Mouse (Mus musculus) kidney, adult 2 months (tissue): ENCODE results near the gene Spata13. TPM values are rescaled to one million over a fixed set of nuclear protein-coding genes. Genes with fewer than 3 reads are reported as not detected.

Source experiments
- DNase-seq: peaks from one replicate; pipeline ENCODE4 v3.0.0; 2021
- H3K27ac ChIP-seq: fragments of 200-500 bp; 2 replicates; pipeline ENCODE4 v1.5.1; 2012; ENCODE audit warnings: low read depth, low read length, control low read depth, inconsistent platforms; ENCODE audit not compliant: insufficient read depth
- H3K27me3 ChIP-seq: fragments of 200-500 bp; replicated peaks from 2 replicates; pipeline ENCODE4 v1.6.1; 2012; ENCODE audit warnings: mild to moderate bottlenecking, moderate library complexity, low read length, inconsistent platforms; ENCODE audit not compliant: control insufficient read depth, insufficient read depth
- H3K36me3 ChIP-seq: fragments of 200-500 bp; 2 replicates; pipeline ENCODE4 v1.6.1; 2012; ENCODE audit warnings: mild to moderate bottlenecking, moderate library complexity, low read length, inconsistent platforms; ENCODE audit not compliant: control insufficient read depth, insufficient read depth
- H3K4me1 ChIP-seq: fragments of 200-500 bp; 2 replicates; pipeline ENCODE4 v1.6.1; 2011; ENCODE audit warnings: low read length; ENCODE audit not compliant: control insufficient read depth, insufficient read depth
- H3K4me3 ChIP-seq: fragments of 200-500 bp; 2 replicates; pipeline ENCODE4 v1.5.1; 2011; ENCODE audit warnings: mild to moderate bottlenecking, low read depth, low read length, control low read depth; ENCODE audit not compliant: insufficient read depth
- CTCF ChIP-seq: fragments of 200-500 bp; conservative IDR thresholded peaks from 2 replicates; pipeline ENCODE4 v1.5.1; 2011; ENCODE audit warnings: low read depth, mild to moderate bottlenecking, control low read depth, low read length, moderate library complexity, mixed read lengths; ENCODE audit not compliant: insufficient read depth, insufficient read length
- POLR2A ChIP-seq: fragments of 200-500 bp; IDR thresholded peaks from one replicate; pipeline ENCODE4 v1.6.1; 2011; ENCODE audit warnings: low read depth, low read length, control low read depth
- WGBS: fragments of 180-500 bp; shearing (Covaris S2); methylation state at CpG from one replicate; pipeline ENCODE4 v1.1.7; 2018; 5-methylcytosine and 5-hydroxymethylcytosine counted together
- polyA plus RNA-seq: library from polyadenylated mRNA; depleted of rRNA; stranded (reverse); fragments of >200 nt; gene quantifications from 2 replicates; pipeline ENCODE4 v1.2.3, GENCODE M21; 2012

Gene Spata13
- polyA plus RNA-seq, 1 experiment = 24.1 TPM

DNA sequence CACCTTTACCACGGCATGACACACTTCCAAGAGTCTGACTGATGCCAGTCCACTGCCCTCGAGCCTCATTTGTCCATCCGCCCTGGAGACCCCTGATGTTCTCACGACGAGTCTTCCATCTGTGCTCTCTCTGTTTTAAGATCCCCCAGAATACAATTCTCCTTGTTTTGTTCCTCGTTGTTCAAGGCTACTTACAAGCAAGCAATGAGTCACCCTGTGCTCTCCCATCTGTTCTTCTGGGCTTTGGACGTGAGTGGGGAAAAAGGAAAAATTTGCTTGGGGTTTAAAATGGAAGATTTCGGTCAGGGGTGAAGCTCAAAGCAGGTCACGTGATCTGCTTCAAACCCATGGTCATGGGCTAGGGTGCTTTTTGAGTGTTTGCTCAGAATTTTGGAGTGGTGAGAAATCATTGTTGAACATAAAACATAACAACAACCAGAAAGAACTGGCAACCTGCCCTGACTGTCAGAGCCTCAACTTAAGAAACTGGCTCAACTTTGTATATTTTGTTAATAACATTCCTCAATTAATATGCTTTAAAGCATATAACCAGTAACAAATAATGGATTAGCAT lies 3.8 kb upstream of the Spata13 start:
- DNase-seq = no peak
- TF ChIP-seq CTCF (no peak), POLR2A (no peak)
- no peaks in the 10 kb centered on the region for H3K36me3 ChIP-seq
- WGBS = 80% methylated on average over 9 of the region's 9 CpGs
- H3K4me1 ChIP-seq = peaks cover 3% of the 10 kb centered on the region; the same call in 1 of the 2 replicates
- H3K27me3 ChIP-seq = no peaks in the 10 kb centered on the region
- no peak overlapping the region for H3K4me3 ChIP-seq
- no peak overlapping the region for H3K27ac ChIP-seq

DNA sequence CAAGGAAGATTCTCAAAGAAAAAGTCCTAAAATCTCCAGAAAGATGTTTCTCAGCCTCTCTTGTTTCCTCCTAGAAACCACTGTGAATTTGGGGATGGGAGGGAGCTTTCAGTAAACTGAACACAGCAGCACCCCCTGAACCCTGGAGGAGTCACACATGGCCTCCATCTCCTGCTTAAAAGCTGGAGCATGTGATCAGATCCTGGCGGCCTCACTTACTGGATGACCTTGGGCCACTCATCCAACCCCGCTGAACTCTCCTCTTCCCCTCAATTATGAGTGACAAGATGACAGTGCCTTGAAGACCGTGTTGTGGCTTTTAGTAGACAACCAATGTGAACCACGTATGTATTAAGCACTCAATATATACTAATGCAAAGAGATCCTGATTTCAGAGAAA lies 2.8 kb upstream of the Spata13 start:
- no peak for DNase-seq
- TF ChIP-seq CTCF (no peak), POLR2A (no peak)
- no peaks in the 10 kb centered on the region for H3K36me3 ChIP-seq
- no peak overlapping the region for H3K27ac ChIP-seq
- WGBS = 82% methylated on average over 4 of the region's 4 CpGs
- H3K4me3 ChIP-seq = no peak overlapping the region
- peaks cover 3% of the 10 kb centered on the region; the same call in 1 of the 2 replicates for H3K4me1 ChIP-seq
- no peaks in the 10 kb centered on the region for H3K27me3 ChIP-seq

DNA sequence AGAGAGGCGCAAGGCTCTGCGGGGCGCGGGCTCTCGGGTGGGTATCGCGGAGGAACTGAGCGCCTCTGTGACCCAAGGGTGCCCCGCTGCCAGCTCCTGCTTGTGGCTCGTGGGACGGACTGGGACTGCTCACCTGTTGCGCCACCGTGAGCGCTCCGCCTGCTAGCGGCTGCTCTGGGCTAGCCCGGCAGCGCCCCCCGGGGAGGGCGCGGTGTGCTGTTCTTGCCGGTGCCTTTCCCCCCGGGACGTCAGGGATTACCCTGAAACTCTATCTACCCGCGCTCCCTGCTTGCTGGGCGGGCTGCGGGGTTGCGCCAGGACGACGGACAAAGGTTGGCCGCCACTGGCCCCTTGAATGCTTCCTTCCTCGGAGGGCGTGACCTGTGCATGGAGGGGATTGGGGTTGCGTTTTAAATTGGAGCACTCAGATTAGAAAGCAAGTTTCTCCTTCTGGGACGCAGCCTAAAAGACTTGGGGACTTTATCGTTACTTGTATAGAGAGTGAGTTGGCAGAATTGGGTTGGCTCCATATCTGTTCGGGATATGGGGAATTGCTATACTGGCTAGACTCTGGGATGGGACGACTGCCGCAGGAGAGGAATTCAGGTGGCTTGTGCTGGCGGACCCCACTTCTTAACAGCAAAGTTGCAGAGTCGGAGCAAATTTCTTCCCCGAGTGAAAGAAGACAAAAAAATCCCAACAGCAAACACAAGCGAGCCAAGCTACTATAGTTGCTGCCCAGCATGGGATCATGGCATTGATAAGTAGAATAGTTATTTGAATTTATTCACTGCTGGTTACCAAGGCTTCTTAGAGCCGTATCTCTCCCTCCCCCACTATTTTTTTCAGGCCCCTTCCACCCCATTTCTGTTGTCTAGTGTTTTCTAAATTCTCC lies 1.3 kb downstream of the Spata13 start:
- Histone ChIP-seq H3K27ac (peak overlapping the region; percentile 91), H3K4me3 (peak overlapping the region; percentile 80), H3K4me1 (peaks cover 31% of the 10 kb centered on the region; the same call in 1 of the 2 replicates), H3K27me3 (no peaks in the 10 kb centered on the region), H3K36me3 (no peaks in the 10 kb centered on the region)
- TF ChIP-seq CTCF (0 out of 2 replicates have a peak, but pooled peaks have one; percentile 22), POLR2A (no peak)
- peak; percentile 78 for DNase-seq
- WGBS = 1% methylated on average over 45 of the region's 45 CpGs

DNA sequence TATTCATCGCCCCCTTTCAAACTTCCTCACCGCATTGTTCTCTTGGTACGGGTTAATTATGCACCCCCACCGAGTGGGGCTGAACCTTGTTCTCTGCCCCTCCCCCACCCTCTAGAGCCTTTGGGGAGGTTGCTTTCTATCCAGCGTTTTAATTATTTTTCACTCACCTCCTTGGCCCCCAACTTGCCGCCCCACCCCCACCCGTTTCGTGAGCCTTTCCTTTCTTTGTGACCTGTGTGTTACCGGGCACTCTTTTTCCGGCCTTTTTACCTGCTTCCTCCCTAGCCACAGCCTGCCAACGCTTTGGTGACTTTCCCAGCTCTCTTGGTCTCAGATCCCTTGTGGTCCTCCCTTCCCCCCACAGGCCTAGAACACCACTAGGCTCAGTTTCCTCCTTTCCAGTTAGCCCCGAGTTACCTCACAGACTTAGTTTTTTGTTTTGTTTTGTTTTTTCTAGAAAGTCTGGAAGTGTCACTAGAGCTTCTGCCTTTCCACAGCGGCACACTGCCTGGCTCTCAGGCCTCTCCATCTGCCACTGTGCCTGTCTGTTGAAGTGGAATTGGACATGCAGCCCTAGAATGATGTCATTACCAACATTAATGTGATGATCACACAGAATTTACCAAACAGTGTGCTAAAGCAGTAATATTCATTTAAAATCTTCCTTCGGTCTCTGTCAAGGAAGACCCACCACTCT lies 2.3 kb downstream of the Spata13 start:
- 12% methylated on average over 14 of the region's 14 CpGs for WGBS
- peaks cover 32% of the 10 kb centered on the region; the same call in 1 of the 2 replicates for H3K4me1 ChIP-seq
- peak overlapping the region; percentile 5 for H3K27ac ChIP-seq
- no peaks in the 10 kb centered on the region for H3K36me3 ChIP-seq
- peak overlapping the region; percentile 19; the same call in 1 of the 2 replicates for H3K4me3 ChIP-seq
- H3K27me3 ChIP-seq = no peaks in the 10 kb centered on the region
- DNase-seq = peak; percentile 71
- TF ChIP-seq POLR2A (no peak), CTCF (no peak)

DNA sequence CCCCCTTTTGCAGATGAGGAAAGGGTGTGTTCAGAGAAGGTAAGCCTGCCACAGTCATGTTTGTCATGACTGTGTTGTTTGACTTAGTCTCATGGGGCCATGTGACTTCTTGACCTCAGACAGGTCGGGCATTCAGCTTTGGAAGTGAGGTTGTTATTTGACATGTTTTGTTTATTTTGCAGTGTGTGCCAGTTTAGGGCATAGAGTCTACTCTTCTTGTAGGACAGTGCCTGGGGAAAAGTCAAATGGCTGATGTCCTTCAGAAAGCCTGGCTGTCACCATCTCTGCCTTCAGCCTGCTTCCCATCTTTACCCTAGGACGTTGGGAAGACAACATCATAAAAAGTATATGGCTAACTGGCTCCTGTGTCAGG lies 2.8 kb downstream of the Spata13 start:
- H3K27ac ChIP-seq = 0 out of 2 replicates have a peak overlapping the region, but pooled peaks have one; percentile 5
- TF ChIP-seq CTCF (no peak), POLR2A (no peak)
- H3K27me3 ChIP-seq = no peaks in the 10 kb centered on the region
- peak; percentile 53 for DNase-seq
- peaks cover 36% of the 10 kb centered on the region for H3K4me1 ChIP-seq
- H3K4me3 ChIP-seq = no peak overlapping the region
- H3K36me3 ChIP-seq = no peaks in the 10 kb centered on the region
- WGBS = 22% methylated on average over 2 of the region's 2 CpGs

DNA sequence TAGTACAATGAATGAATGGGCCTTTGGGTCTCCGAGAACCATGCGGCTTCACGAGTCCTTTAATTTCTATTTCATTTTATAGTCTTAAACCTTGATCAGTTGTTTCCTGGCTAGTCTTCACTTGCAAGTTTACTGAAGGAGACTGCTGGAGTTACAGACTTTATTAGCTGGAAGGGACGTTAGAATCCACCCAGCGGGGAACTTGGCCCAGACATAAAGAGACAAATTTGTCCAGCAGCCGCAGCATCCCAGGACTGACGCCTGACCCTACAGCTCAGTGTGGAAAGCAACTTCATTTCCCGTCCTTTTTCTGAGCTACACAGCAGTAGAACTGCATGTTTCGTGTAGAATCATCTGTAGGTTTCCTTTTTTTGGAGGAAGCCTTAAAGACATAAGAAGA lies 3.2 kb downstream of the Spata13 start:
- TF ChIP-seq POLR2A (no peak), CTCF (no peak)
- 67% methylated on average over 9 of the region's 9 CpGs for WGBS
- Histone ChIP-seq H3K36me3 (no peaks in the 10 kb centered on the region), H3K27ac (no peak overlapping the region), H3K27me3 (no peaks in the 10 kb centered on the region), H3K4me1 (peaks cover 38% of the 10 kb centered on the region), H3K4me3 (no peak overlapping the region)
- DNase-seq = no peak
